Mouse (Mus musculus) embryonic facial prominence, embryonic 11.5 days (tissue): ENCODE results near the gene Mkrn2os. TPM values are rescaled to one million over a fixed set of nuclear protein-coding genes. Genes with fewer than 3 reads are reported as not detected.

Experiments used
- ATAC-seq: fragments of 200-750 bp; cut with Nextera tagmentation; replicated peaks from 2 replicates; pipeline ENCODE4 v1.8.0; 2017; ENCODE audit warnings: low read depth; ENCODE audit not compliant: insufficient number of reproducible peaks, low FRiP score, low TSS enrichment
- DNase-seq: peaks from one replicate; pipeline ENCODE4 v3.0.0-alpha.2; 2015; ENCODE audit warnings: low spot score
- H3K27ac ChIP-seq: fragments of 300-500 bp; sonication (generic); replicated peaks from 2 replicates; pipeline ENCODE4 v1.5.1; 2014; ENCODE audit warnings: mild to moderate bottlenecking, low read depth, low read length, control low read depth
- H3K27me3 ChIP-seq: fragments of 300-500 bp; sonication (generic); 2 replicates; pipeline ENCODE4 v1.6.1; 2014; ENCODE audit warnings: mild to moderate bottlenecking, low read length, moderate library complexity, mixed read lengths; ENCODE audit not compliant: control insufficient read depth, insufficient read depth
- H3K36me3 ChIP-seq: fragments of 300-500 bp; sonication (generic); replicated peaks from 2 replicates; pipeline ENCODE4 v1.6.1; 2014; ENCODE audit warnings: low read depth, mild to moderate bottlenecking, low read length, moderate library complexity, mixed read lengths; ENCODE audit not compliant: control insufficient read depth, insufficient read depth
- H3K4me1 ChIP-seq: fragments of 300-500 bp; sonication (generic); 2 replicates; pipeline ENCODE4 v1.6.1; 2014; ENCODE audit warnings: low read length, mixed read lengths; ENCODE audit not compliant: control insufficient read depth, insufficient read depth
- H3K4me2 ChIP-seq: fragments of 300-500 bp; sonication (generic); 2 replicates; pipeline ENCODE4 v1.6.1; 2014; ENCODE audit warnings: low read depth, mild to moderate bottlenecking, control low read depth, low read length, moderate library complexity
- H3K4me3 ChIP-seq: fragments of 300-500 bp; sonication (generic); 2 replicates; pipeline ENCODE4 v1.5.1; 2014; ENCODE audit warnings: low read depth, low read length, control low read depth
- H3K9ac ChIP-seq: fragments of 300-500 bp; sonication (generic); replicated peaks from 2 replicates; pipeline ENCODE4 v1.6.1; 2014; ENCODE audit warnings: mild to moderate bottlenecking, control low read depth, low read length
- H3K9me3 ChIP-seq: fragments of 300-500 bp; sonication (generic); replicated peaks from 2 replicates; pipeline ENCODE4 v1.6.1; 2016; ENCODE audit warnings: mild to moderate bottlenecking, low read length, inconsistent platforms, mixed read lengths; ENCODE audit not compliant: control insufficient read depth
- WGBS: fragments of 180-500 bp; shearing (Covaris S2); extraction: QIAGEN DNeasy Blood & Tissue Kit; methylation state at CpG from one replicate; pipeline ENCODE4 v1.1.7; 2014; 5-methylcytosine and 5-hydroxymethylcytosine counted together
- polyA plus RNA-seq: library from polyadenylated mRNA; unstranded; fragments of >200 nt; fragmentation: Nextera tagmentation; extraction: Ambion mirVana; gene quantifications from 2 replicates; pipeline ENCODE4 v1.2.1, GENCODE M21; 2014

Gene Mkrn2os
- polyA plus RNA-seq, 1 experiment from 2014 or later, result 0.31 TPM

GRCm38 (mm10) chr6:115613793-115614192, 21.4 kb upstream of the Mkrn2os start:
- Histone ChIP-seq H3K36me3 (peaks cover 5% of the 10 kb centered on the region), H3K9ac (no peak overlapping the region), H3K4me3 (no peak overlapping the region), H3K9me3 (no peaks in the 10 kb centered on the region), H3K4me2 (no peak overlapping the region), H3K4me1 (no peaks in the 10 kb centered on the region), H3K27me3 (no peaks in the 10 kb centered on the region), H3K27ac (no peak overlapping the region)
- ATAC-seq, result no peak
- DNase-seq, result no peak

- H3K4me3 ChIP-seq, result no peak overlapping the region
- H3K9ac ChIP-seq, result no peak overlapping the region
- H3K27ac ChIP-seq, result no peak overlapping the region
- 92% methylated on average over 5 of the region's 5 CpGs for WGBS
- H3K9me3 ChIP-seq, result no peaks in the 10 kb centered on the region
- no peak overlapping the region for H3K4me2 ChIP-seq
- no peaks in the 10 kb centered on the region for H3K36me3 ChIP-seq
- DNase-seq, result no peak
- no peak for ATAC-seq
- no peaks in the 10 kb centered on the region for H3K27me3 ChIP-seq
- no peaks in the 10 kb centered on the region for H3K4me1 ChIP-seq
These were observed 17.9 kb upstream of the Mkrn2os start for GRCm38 (mm10) chr6:115610301-115610700.

- Histone ChIP-seq H3K9ac (no peak overlapping the region), H3K4me2 (no peak overlapping the region), H3K36me3 (no peaks in the 10 kb centered on the region), H3K27ac (no peak overlapping the region), H3K4me1 (no peaks in the 10 kb centered on the region), H3K4me3 (no peak overlapping the region), H3K27me3 (no peaks in the 10 kb centered on the region), H3K9me3 (no peaks in the 10 kb centered on the region)
- 58% methylated on average over 3 of the region's 3 CpGs for WGBS
- DNase-seq (peak; percentile 24), ATAC-seq (no peak)
These were observed 16.7 kb upstream of the Mkrn2os start for GRCm38 (mm10) chr6:115609121-115609520.

- no peaks in the 10 kb centered on the region for H3K36me3 ChIP-seq
- no peak for DNase-seq
- H3K9ac ChIP-seq, result no peak overlapping the region
- H3K9me3 ChIP-seq, result no peaks in the 10 kb centered on the region
- H3K4me2 ChIP-seq, result no peak overlapping the region
- WGBS, result 86% methylated on average over 4 of the region's 4 CpGs
- ATAC-seq, result no peak
- no peak overlapping the region for H3K27ac ChIP-seq
- no peak overlapping the region for H3K4me3 ChIP-seq
- H3K27me3 ChIP-seq, result no peaks in the 10 kb centered on the region
- H3K4me1 ChIP-seq, result no peaks in the 10 kb centered on the region
These were observed 15.1 kb upstream of the Mkrn2os start for GRCm38 (mm10) chr6:115607429-115607828.

- Histone ChIP-seq H3K27me3 (no peaks in the 10 kb centered on the region), H3K27ac (no peak overlapping the region), H3K4me2 (no peak overlapping the region), H3K4me3 (no peak overlapping the region), H3K4me1 (no peaks in the 10 kb centered on the region), H3K9me3 (no peaks in the 10 kb centered on the region), H3K9ac (no peak overlapping the region), H3K36me3 (no peaks in the 10 kb centered on the region)
- DNase-seq (no peak), ATAC-seq (no peak)
- WGBS, result 84% methylated on average over 1 of the region's 1 CpGs
These were observed 14.1 kb upstream of the Mkrn2os start for GRCm38 (mm10) chr6:115606461-115606860.

- ATAC-seq, result peak; percentile 93
- no peaks in the 10 kb centered on the region for H3K9me3 ChIP-seq
- no peaks in the 10 kb centered on the region for H3K27me3 ChIP-seq
- no peaks in the 10 kb centered on the region for H3K4me1 ChIP-seq
- peak; percentile 89 for DNase-seq
- H3K4me2 ChIP-seq, result peak within 1 kb of the TSS; percentile 45
- H3K27ac ChIP-seq, result no peak within 1 kb of the TSS
- no peaks in the 10 kb centered on the region for H3K36me3 ChIP-seq
- WGBS, result under 1% methylated on average over 61 of the region's 61 CpGs
- H3K9ac ChIP-seq, result peak within 1 kb of the TSS; percentile 73
- H3K4me3 ChIP-seq, result peak within 1 kb of the TSS; percentile 58
These were observed 9.5 kb upstream of the Mkrn2os start, which contains the start of gene Mkrn2 for GRCm38 (mm10) chr6:115601715-115602523. Mkrn2 (plus strand) TSS chr6:115601902.

GRCm38 (mm10) chr6:115601322-115601714, 8.9 kb upstream of the Mkrn2os start:
- Histone ChIP-seq H3K27me3 (no peaks in the 10 kb centered on the region), H3K4me1 (no peaks in the 10 kb centered on the region), H3K4me3 (no peak overlapping the region), H3K9me3 (no peaks in the 10 kb centered on the region), H3K9ac (no peak overlapping the region), H3K36me3 (no peaks in the 10 kb centered on the region), H3K27ac (no peak overlapping the region), H3K4me2 (peak overlapping the region; percentile 45; the same call in 1 of the 2 replicates)
- ATAC-seq (no peak), DNase-seq (peak; percentile 3)
- WGBS, result 61% methylated on average over 4 of the region's 4 CpGs

GRCm38 (mm10) chr6:115595667-115596066, 3.3 kb upstream of the Mkrn2os start:
- Histone ChIP-seq H3K9ac (no peak overlapping the region), H3K4me3 (no peak overlapping the region), H3K4me2 (no peak overlapping the region), H3K9me3 (no peaks in the 10 kb centered on the region), H3K36me3 (no peaks in the 10 kb centered on the region), H3K27me3 (no peaks in the 10 kb centered on the region), H3K27ac (no peak overlapping the region), H3K4me1 (no peaks in the 10 kb centered on the region; the same call in 1 of the 2 replicates)
- no peak for ATAC-seq
- 61% methylated on average over 3 of the region's 3 CpGs for WGBS
- no peak for DNase-seq
